20 mouse cellular contexts compared by ENCODE assay signal in genomic region chr2:72438941-72439533, GRCm38 (mm10). TPM values are rescaled to one million over a fixed set of nuclear protein-coding genes. Genes with fewer than 3 reads are reported as not detected.
DNase-seq lines count a peak whose midpoint lies in the region; ATAC-seq lines count a peak whose summit lies in the region.
"Had no signal": no experiment of that assay in that cellular context is flagged by ENCODE, and none has a peak within 500 bp of the region (broad histone marks: within the 10 kb centered on the region; RNA-seq: fewer than 3 reads in every experiment).

No protein-coding gene starts in this region.

- H3K4me1 ChIP-seq in kidney, embryonic 15.5 days = peaks cover 17% of the 10 kb centered on the region; the same call in 1 of the 2 replicates
- no peaks in the 10 kb centered on the region for H3K4me1 ChIP-seq in intestine, embryonic 16.5 days (ENCODE audit: control insufficient read depth, insufficient read depth, low read length)
- H3K4me1 ChIP-seq: intestine, embryonic 15.5 days had no signal

- peak; percentile 9 for DNase-seq in testis, postnatal 14 days (ENCODE audit: low spot score)
- no peak for DNase-seq in testis, postnatal 10 days (ENCODE audit: low spot score)
- DNase-seq in adrenal gland, postnatal 14 days = peak; percentile 71
- DNase-seq in cerebellum, adult 9-10 months = no peak
- DNase-seq in spleen, adult 18-20 months = no peak
- DNase-seq: gastrocnemius, postnatal 36 days; heart, postnatal 14 days; lung, postnatal 14 days; retina, postnatal 1 day; thymus, adult 2 months had no signal

- no peaks in the 10 kb centered on the region for H3K9me3 ChIP-seq in kidney, embryonic 15.5 days (replicated peaks)
- no peaks in the 10 kb centered on the region for H3K9me3 ChIP-seq in intestine, embryonic 16.5 days (ENCODE audit: control insufficient read depth, low read length)
- H3K9me3 ChIP-seq: embryonic facial prominence, embryonic 10.5 days; G1E; intestine, embryonic 15.5 days; neural tube, embryonic 13.5 days had no signal

- 40% methylated on average over 8 of the region's 8 CpGs for WGBS in kidney, embryonic 15.5 days
- WGBS in intestine, embryonic 16.5 days = 74% methylated on average over 8 of the region's 8 CpGs

- no peak overlapping the region for H3K4me2 ChIP-seq in kidney, embryonic 15.5 days
- no peak overlapping the region for H3K4me2 ChIP-seq in intestine, embryonic 16.5 days (ENCODE audit: low read depth, low read length)
- H3K4me2 ChIP-seq: heart, embryonic 11.5 days; hindbrain, embryonic 14.5 days; intestine, embryonic 15.5 days; neural tube, embryonic 13.5 days had no signal

- H3K27me3 ChIP-seq in kidney, embryonic 15.5 days = no peaks in the 10 kb centered on the region
- no peaks in the 10 kb centered on the region for H3K27me3 ChIP-seq in intestine, embryonic 16.5 days (replicated peaks; ENCODE audit: control insufficient read depth, insufficient read depth, low read length)
- H3K27me3 ChIP-seq: intestine, embryonic 15.5 days; neural tube, embryonic 13.5 days had no signal

- peak; percentile 71; the same call in 1 of the 2 replicates for ATAC-seq in kidney, embryonic 15.5 days (replicated peaks; ENCODE audit: low FRiP score)
- ATAC-seq in intestine, embryonic 16.5 days = no peak
- ATAC-seq: CD4-positive, CD25-positive, alpha-beta regulatory T cell, adult 4 months; forebrain, embryonic 14.5 days; intestine, embryonic 15.5 days had no signal

- H3K4me3 ChIP-seq in kidney, embryonic 15.5 days (replicated peaks) = no peak overlapping the region
- no peak overlapping the region for H3K4me3 ChIP-seq in intestine, embryonic 16.5 days (ENCODE audit: low read length)
- H3K4me3 ChIP-seq: embryonic facial prominence, embryonic 10.5 days; intestine, embryonic 15.5 days; neural tube, embryonic 13.5 days had no signal

- no peak overlapping the region for H3K9ac ChIP-seq in kidney, embryonic 15.5 days
- no peak overlapping the region for H3K9ac ChIP-seq in intestine, embryonic 16.5 days (ENCODE audit: low read depth, low read length)
- H3K9ac ChIP-seq: hindbrain, embryonic 14.5 days; intestine, embryonic 15.5 days; neural tube, embryonic 13.5 days had no signal

- no peak overlapping the region for H3K27ac ChIP-seq in kidney, embryonic 15.5 days
- H3K27ac ChIP-seq in intestine, embryonic 16.5 days (ENCODE audit: low read length) = no peak overlapping the region
- H3K27ac ChIP-seq: embryonic facial prominence, embryonic 10.5 days; hindbrain, embryonic 14.5 days; intestine, embryonic 15.5 days; neural tube, embryonic 13.5 days had no signal

- peaks cover 14% of the 10 kb centered on the region for H3K36me3 ChIP-seq in kidney, embryonic 15.5 days
- peaks cover 11% of the 10 kb centered on the region for H3K36me3 ChIP-seq in intestine, embryonic 16.5 days (ENCODE audit: control insufficient read depth, insufficient read depth, low read length)
- H3K36me3 ChIP-seq: neural tube, embryonic 13.5 days had no signal

RNA-seq across cellular contexts. Expression of gene Cdca7, which starts 36.9 kb away (rescaled TPM):
- total RNA-seq in adrenal gland, postnatal 14 days (2021) = 10.9 and 15.0 TPM in 2 replicates
- 158 and 167 TPM in 2 replicates for polyA plus RNA-seq in kidney, embryonic 15.5 days (2015; fragmentation: Nextera tagmentation; extraction: Ambion mirVana)
- polyA plus RNA-seq in intestine, embryonic 16.5 days (2015; fragmentation: Nextera tagmentation; extraction: Ambion mirVana) = 94.9 and 111 TPM in 2 replicates

Comparison
In these comparisons a context has a peak if more than half of its experiments do, and no peak if none do; other contexts are left out.
1. DNase-seq: peak in testis, postnatal 14 days (single experiment) and adrenal gland, postnatal 14 days (single experiment); none in testis, postnatal 10 days (single experiment), cerebellum, adult 9-10 months (single experiment) and spleen, adult 18-20 months (0 of 2).